Mouse (Mus musculus): ENCODE measurements around the gene Agbl4.

DNA sequence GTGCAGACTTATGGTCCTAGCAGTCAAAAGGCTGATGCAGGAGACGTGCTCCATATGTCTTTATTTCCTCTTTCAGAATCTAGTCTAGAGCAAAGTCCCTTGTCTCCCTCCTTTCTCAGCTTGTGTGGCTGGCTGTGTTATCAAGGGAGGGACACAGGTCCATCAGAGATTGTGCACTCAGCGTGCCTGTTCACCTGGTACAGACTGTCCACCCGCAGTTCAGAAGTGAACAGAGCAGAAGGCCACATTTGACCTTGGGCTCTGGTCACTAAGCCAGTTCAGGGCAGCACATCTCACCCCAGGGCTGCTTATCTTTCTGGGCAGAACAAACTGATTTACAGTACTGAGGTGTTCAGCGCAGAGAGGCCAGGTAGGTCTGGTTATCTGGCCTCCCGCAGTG lies 1054.7 kb downstream of the Agbl4 start:
- TF ChIP-seq GATA1 (IDR thresholded peaks at IDR 0.05; ENCODE audit: borderline replicate concordance, low read length) (no peak), FLI1 (IDR thresholded peaks at IDR 0.05; ENCODE audit: low read length) (no peak)

All from megakaryocyte, embryonic 14.5 days (primary cell).